Mouse (Mus musculus) neural tube, embryonic 14.5 days (tissue): Measurements from ENCODE around the gene Dpep2nb. TPM values are rescaled to one million over a fixed set of nuclear protein-coding genes. Genes with fewer than 3 reads are reported as not detected.
"Not testable (repeated sequence)": the region's sequence is repeated elsewhere in the genome, so short reads cannot be mapped to it uniquely, and the experiment has no call there.

ENCODE experiments used
- ATAC-seq: fragments of 200-750 bp; cut with Nextera tagmentation; 2 replicates; pipeline ENCODE4 v1.8.0; 2017; ENCODE audit warnings: low read depth, mild to moderate bottlenecking, moderate TSS enrichment, moderate library complexity
- H3K27ac ChIP-seq: fragments of 300-500 bp; sonication (generic); 2 replicates; pipeline ENCODE4 v1.5.1; 2014; ENCODE audit warnings: low read depth, mild to moderate bottlenecking, control low read depth, low read length, moderate library complexity, mixed read lengths
- H3K27me3 ChIP-seq: fragments of 300-500 bp; sonication (generic); 2 replicates; pipeline ENCODE4 v1.6.1; 2014; ENCODE audit warnings: low read length; ENCODE audit not compliant: control insufficient read depth, insufficient read depth
- H3K36me3 ChIP-seq: fragments of 300-500 bp; sonication (generic); 2 replicates; pipeline ENCODE4 v1.6.1; 2014; ENCODE audit warnings: low read length, mixed read lengths; ENCODE audit not compliant: control insufficient read depth, insufficient read depth
- H3K4me1 ChIP-seq: fragments of 300-500 bp; sonication (generic); 2 replicates; pipeline ENCODE4 v1.6.1; 2014; ENCODE audit warnings: low read length; ENCODE audit not compliant: control insufficient read depth, insufficient read depth
- H3K4me2 ChIP-seq: fragments of 300-500 bp; sonication (generic); 2 replicates; pipeline ENCODE4 v1.6.1; 2014; ENCODE audit warnings: mild to moderate bottlenecking, low read depth, low read length, control low read depth
- H3K4me3 ChIP-seq: fragments of 300-500 bp; sonication (generic); 2 replicates; pipeline ENCODE4 v1.5.1; 2014; ENCODE audit warnings: low read depth, low read length, control low read depth, mixed read lengths
- H3K9ac ChIP-seq: fragments of 300-500 bp; sonication (generic); replicated peaks from 2 replicates; pipeline ENCODE4 v1.6.1; 2014; ENCODE audit warnings: low read depth, mild to moderate bottlenecking, control low read depth, low read length, mixed read lengths
- H3K9me3 ChIP-seq: fragments of 300-500 bp; sonication (generic); 2 replicates; pipeline ENCODE4 v1.6.1; 2016; ENCODE audit warnings: low read length; ENCODE audit not compliant: control insufficient read depth
- WGBS: fragments of 180-500 bp; shearing (Covaris S2); extraction: QIAGEN DNeasy Blood & Tissue Kit; methylation state at CpG from one replicate; pipeline ENCODE4 v1.1.7; 2014; 5-methylcytosine and 5-hydroxymethylcytosine counted together
- polyA plus RNA-seq: library from polyadenylated mRNA; unstranded; fragments of >200 nt; fragmentation: Nextera tagmentation; extraction: Ambion mirVana; gene quantifications from 2 replicates; pipeline ENCODE4 v1.2.1, GENCODE M21; 2014

Gene Dpep2nb
- polyA plus RNA-seq, 1 experiment from 2014 or later, result 0.31 TPM

- 87% methylated on average over 3 of the region's 3 CpGs for WGBS
- H3K9ac ChIP-seq, result no peak overlapping the region
- no peak for ATAC-seq
- H3K4me2 ChIP-seq, result no peak overlapping the region
- no peaks in the 10 kb centered on the region for H3K4me1 ChIP-seq
- H3K9me3 ChIP-seq, result no peaks in the 10 kb centered on the region
- H3K27ac ChIP-seq, result no peak overlapping the region
- no peaks in the 10 kb centered on the region for H3K36me3 ChIP-seq
- H3K4me3 ChIP-seq, result no peak overlapping the region
- H3K27me3 ChIP-seq, result no peaks in the 10 kb centered on the region
Observed at GRCm38 (mm10) chr8:106044151-106044550, 38.4 kb upstream of the Dpep2nb start.

DNA sequence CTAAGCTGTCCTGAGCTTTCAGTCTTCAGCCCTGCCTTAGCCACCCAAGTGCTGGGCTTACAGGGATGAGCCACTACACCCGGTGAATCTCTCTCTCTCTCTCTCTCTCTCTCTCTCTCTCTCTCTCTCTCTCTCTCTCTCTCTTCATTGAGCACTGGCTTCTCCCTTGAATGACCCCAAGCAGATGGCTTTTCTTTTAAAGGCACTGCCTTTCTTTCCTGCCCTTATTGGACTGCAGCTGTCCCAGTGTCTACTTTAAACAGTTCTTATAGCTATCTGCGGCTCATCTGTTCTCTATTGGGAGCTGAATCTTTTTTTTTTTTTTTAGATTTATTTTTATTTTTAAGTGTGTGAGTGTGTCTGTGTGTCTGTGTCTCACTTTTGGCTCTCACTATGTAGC is 37.3 kb upstream of the Dpep2nb start:
- no peaks in the 10 kb centered on the region for H3K36me3 ChIP-seq
- no peaks in the 10 kb centered on the region for H3K4me1 ChIP-seq
- H3K27ac ChIP-seq, result no peak overlapping the region
- no peak overlapping the region for H3K4me3 ChIP-seq
- no peak overlapping the region for H3K9ac ChIP-seq
- no peak overlapping the region for H3K4me2 ChIP-seq
- H3K27me3 ChIP-seq, result no peaks in the 10 kb centered on the region
- ATAC-seq, result no peak
- H3K9me3 ChIP-seq, result no peaks in the 10 kb centered on the region
- WGBS, result 53% methylated on average over 2 of the region's 2 CpGs

DNA sequence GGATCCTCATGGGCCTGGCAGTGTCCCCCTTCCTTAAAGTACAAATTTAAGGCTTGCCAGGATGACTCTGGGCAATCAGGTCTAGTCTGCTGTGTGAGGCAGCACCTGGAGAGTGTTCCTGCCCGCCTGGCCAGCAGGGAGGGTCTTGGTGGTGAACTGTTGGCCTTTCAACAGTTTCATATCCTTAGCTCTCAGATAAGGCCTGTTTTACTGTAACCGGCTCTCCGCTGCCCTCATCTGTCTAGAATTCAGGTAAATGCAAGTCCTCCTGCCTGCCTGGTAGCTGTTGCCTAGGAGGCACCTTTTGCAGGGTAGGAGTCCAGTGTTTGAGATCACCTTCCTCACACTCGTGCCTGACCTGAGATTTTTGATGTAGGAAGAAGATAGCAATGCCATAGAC is 34.4 kb upstream of the Dpep2nb start:
- no peak for ATAC-seq
- Histone ChIP-seq H3K9ac (no peak overlapping the region), H3K4me3 (no peak overlapping the region), H3K27ac (no peak overlapping the region), H3K9me3 (no peaks in the 10 kb centered on the region), H3K36me3 (no peaks in the 10 kb centered on the region), H3K27me3 (no peaks in the 10 kb centered on the region), H3K4me1 (no peaks in the 10 kb centered on the region), H3K4me2 (no peak overlapping the region)
- 78% methylated on average over 4 of the region's 4 CpGs for WGBS

DNA sequence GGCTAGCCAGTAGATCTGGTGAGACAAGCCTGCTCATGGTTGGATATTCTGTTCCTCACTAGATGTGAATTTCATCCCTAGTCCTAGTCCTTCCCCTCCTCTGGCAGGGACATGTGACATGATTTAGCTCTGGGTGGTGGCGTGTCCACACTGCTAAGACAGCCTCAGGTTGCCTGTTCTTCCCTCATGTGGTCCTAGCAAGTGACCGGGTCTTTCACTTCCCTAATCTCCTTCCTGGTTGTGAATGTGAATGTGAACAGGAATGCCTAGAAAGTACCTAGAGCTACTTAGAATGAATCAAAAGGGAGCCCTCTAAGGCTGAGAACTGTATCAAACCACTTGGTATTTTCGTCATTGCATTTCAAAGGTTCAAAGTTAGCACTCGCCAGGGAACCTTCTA is 33.8 kb upstream of the Dpep2nb start:
- no peaks in the 10 kb centered on the region for H3K4me1 ChIP-seq
- H3K4me2 ChIP-seq, result no peak overlapping the region
- no peaks in the 10 kb centered on the region for H3K27me3 ChIP-seq
- ATAC-seq, result no peak
- no peak overlapping the region for H3K27ac ChIP-seq
- H3K36me3 ChIP-seq, result no peaks in the 10 kb centered on the region
- no peak overlapping the region for H3K9ac ChIP-seq
- 85% methylated on average over 4 of the region's 4 CpGs for WGBS
- H3K9me3 ChIP-seq, result no peaks in the 10 kb centered on the region
- H3K4me3 ChIP-seq, result no peak overlapping the region

- no peak overlapping the region for H3K4me2 ChIP-seq
- H3K36me3 ChIP-seq, result no peaks in the 10 kb centered on the region
- no peaks in the 10 kb centered on the region for H3K9me3 ChIP-seq
- no peak overlapping the region for H3K4me3 ChIP-seq
- no peaks in the 10 kb centered on the region for H3K4me1 ChIP-seq
- ATAC-seq, result no peak
- H3K27ac ChIP-seq, result no peak overlapping the region
- no peak overlapping the region for H3K9ac ChIP-seq
- H3K27me3 ChIP-seq, result no peaks in the 10 kb centered on the region
- WGBS, result 94% methylated on average over 10 of the region's 10 CpGs
Observed at GRCm38 (mm10) chr8:106038721-106039120, 32.9 kb upstream of the Dpep2nb start.

- Histone ChIP-seq H3K4me3 (no peak overlapping the region), H3K27ac (no peak overlapping the region), H3K9ac (no peak overlapping the region), H3K4me2 (no peak overlapping the region), H3K36me3 (peaks cover 9% of the 10 kb centered on the region), H3K4me1 (no peaks in the 10 kb centered on the region), H3K27me3 (no peaks in the 10 kb centered on the region), H3K9me3 (no peaks in the 10 kb centered on the region)
- ATAC-seq, result no peak
Observed at GRCm38 (mm10) chr8:106022483-106022882, 16.7 kb upstream of the Dpep2nb start.

DNA sequence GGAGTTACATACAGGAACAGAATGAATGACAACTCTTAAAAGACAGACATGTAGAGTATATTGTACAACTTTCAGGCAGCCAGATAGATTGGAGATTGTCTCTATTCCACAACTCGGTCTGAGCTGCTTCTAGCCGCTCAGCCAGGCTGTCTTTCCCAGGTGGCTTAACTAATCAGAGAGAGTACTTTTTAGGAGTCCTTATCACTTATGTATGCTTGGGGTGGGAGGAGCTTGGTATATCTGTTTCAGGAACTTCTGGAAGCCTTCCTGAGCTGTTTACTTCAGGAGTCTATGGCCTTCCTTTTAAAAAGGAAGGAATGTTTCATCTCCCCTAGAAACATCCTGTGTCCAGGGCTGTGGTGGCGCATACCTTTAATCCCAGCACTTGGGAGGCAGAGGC is 12.3 kb upstream of the Dpep2nb start:
- Histone ChIP-seq H3K4me1 (no peaks in the 10 kb centered on the region), H3K4me2 (no peak overlapping the region), H3K36me3 (peaks cover 8% of the 10 kb centered on the region; the same call in 1 of the 2 replicates), H3K27me3 (no peaks in the 10 kb centered on the region), H3K9ac (no peak overlapping the region), H3K9me3 (no peaks in the 10 kb centered on the region), H3K27ac (no peak overlapping the region), H3K4me3 (no peak overlapping the region)
- 90% methylated on average over 3 of the region's 3 CpGs for WGBS
- ATAC-seq, result no peak

GRCm38 (mm10) chr8:106017130-106017529 is 11.4 kb upstream of the Dpep2nb start:
- peaks cover 8% of the 10 kb centered on the region; the same call in 1 of the 2 replicates for H3K36me3 ChIP-seq
- no peak overlapping the region for H3K27ac ChIP-seq
- no peak for ATAC-seq
- 90% methylated on average over 7 of the region's 7 CpGs for WGBS
- no peak overlapping the region for H3K4me2 ChIP-seq
- H3K4me1 ChIP-seq, result peaks cover under 1% of the 10 kb centered on the region; the same call in 1 of the 2 replicates
- no peak overlapping the region for H3K9ac ChIP-seq
- no peaks in the 10 kb centered on the region for H3K9me3 ChIP-seq
- no peak overlapping the region for H3K4me3 ChIP-seq
- no peaks in the 10 kb centered on the region for H3K27me3 ChIP-seq

- no peaks in the 10 kb centered on the region for H3K27me3 ChIP-seq
Observed at GRCm38 (mm10) chr8:106016284-106016683, 10.5 kb upstream of the Dpep2nb start.

DNA sequence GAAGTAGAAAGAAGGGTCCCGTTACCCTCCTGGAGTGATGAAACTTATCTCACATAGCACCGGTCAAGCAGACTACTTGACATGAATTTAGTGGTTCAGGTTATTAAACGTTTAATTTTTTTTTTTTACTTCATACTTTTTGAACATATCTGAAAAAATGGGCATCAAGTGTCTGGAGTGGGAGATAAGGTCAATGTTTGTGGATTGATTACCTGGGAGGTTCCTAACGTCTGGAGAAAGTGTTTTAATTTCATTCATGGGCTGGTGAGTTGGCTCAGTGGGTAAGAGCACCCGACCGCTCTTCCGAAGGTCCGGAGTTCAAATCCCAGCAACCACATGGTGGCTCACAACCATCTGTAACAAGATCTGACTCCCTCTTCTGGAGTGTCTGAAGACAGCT is 6.4 kb upstream of the Dpep2nb start:
- Histone ChIP-seq H3K4me2 (peak overlapping the region; percentile 76), H3K4me1 (peaks cover 12% of the 10 kb centered on the region), H3K4me3 (peak overlapping the region; percentile 89; the same call in 1 of the 2 replicates)
- 86% methylated on average over 8 of the region's 8 CpGs for WGBS
- H3K9ac ChIP-seq, H3K27ac ChIP-seq, H3K36me3 ChIP-seq, H3K9me3 ChIP-seq, H3K27me3 ChIP-seq, ATAC-seq: not testable (repeated sequence)

More at GRCm38 (mm10) chr8:106016284-106016683, 10.5 kb upstream of the Dpep2nb start:
- H3K4me2 ChIP-seq, result no peak overlapping the region
- no peak for ATAC-seq
- H3K4me1 ChIP-seq, result peaks cover 3% of the 10 kb centered on the region; the same call in 1 of the 2 replicates
- H3K36me3 ChIP-seq, result peaks cover 8% of the 10 kb centered on the region; the same call in 1 of the 2 replicates
- no peak overlapping the region for H3K9ac ChIP-seq
- no peak overlapping the region for H3K4me3 ChIP-seq
- H3K9me3 ChIP-seq, result no peaks in the 10 kb centered on the region
- H3K27ac ChIP-seq, result no peak overlapping the region
- 95% methylated on average over 6 of the region's 6 CpGs for WGBS
